8 mouse cellular contexts compared by ENCODE assay signal in the genomic region with DNA sequence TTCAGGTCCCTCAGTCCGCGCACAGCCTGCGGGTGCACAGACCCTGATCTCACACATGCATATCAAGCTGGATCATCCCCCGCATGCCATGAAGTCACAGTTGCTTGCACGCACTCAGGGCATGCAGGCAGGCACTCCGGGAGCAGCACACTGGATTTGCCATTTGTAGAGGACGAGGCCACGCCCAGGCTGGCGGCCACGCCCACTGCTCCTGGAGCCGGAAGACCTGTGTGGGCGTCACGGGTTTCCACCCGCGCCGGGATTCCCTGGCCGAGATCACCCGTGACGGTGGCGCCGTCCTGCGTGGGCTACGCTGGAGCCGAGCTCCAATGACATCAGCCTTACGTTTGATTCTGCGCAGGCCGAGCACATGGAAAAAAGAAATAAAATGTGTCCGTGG. TPM values are rescaled to one million over a fixed set of nuclear protein-coding genes. Genes with fewer than 3 reads are reported as not detected.
DNase-seq lines count a peak whose midpoint lies in the region; ATAC-seq lines count a peak whose summit lies in the region.

No protein-coding gene starts in this region.

- H3K27ac ChIP-seq in hindbrain, embryonic 12.5 days, result peak overlapping the region; percentile 52

- ATAC-seq in hindbrain, embryonic 12.5 days (ENCODE audit: low FRiP score), result peak; percentile 48

- H3K4me2 ChIP-seq in hindbrain, embryonic 12.5 days (replicated peaks), result peak overlapping the region; percentile 70

- 7% methylated on average over 28 of the region's 28 CpGs for WGBS in hindbrain, embryonic 12.5 days

- H3K9ac ChIP-seq in hindbrain, embryonic 12.5 days, result peak overlapping the region; percentile 49

- peak; percentile 97 for DNase-seq in R1 (ENCODE audit: low read depth, low spot score)
- DNase-seq in cerebellum, adult 9-11 months, result peak; percentile 82
- peak; percentile 82 to 84 for DNase-seq in frontal cortex, postnatal 10 days (ENCODE audit: low spot score in 2 of 2)
- peak; percentile 65 to 73 for DNase-seq in layer of hippocampus, postnatal 36 days
- peak; percentile 88 for DNase-seq in lung, postnatal 14 days
- DNase-seq in retina, embryonic 14.5 days (ENCODE audit: low spot score), result peak; percentile 80
- peak; percentile 86 for DNase-seq in thymus, postnatal 25 days

- peaks cover 55% of the 10 kb centered on the region for H3K4me1 ChIP-seq in hindbrain, embryonic 12.5 days

- H3K27me3 ChIP-seq in hindbrain, embryonic 12.5 days, result peaks cover 55% of the 10 kb centered on the region

- H3K9me3 ChIP-seq in hindbrain, embryonic 12.5 days (replicated peaks), result no peaks in the 10 kb centered on the region

- H3K4me3 ChIP-seq in hindbrain, embryonic 12.5 days, result peak overlapping the region; percentile 34

- no peaks in the 10 kb centered on the region for H3K36me3 ChIP-seq in hindbrain, embryonic 12.5 days

RNA-seq across cellular contexts. Expression of gene Gadd45b, which starts 9.8 kb away (rescaled TPM):
- polyA plus RNA-seq in hindbrain, embryonic 12.5 days (2016; fragmentation: Nextera tagmentation; extraction: Ambion mirVana), result 11.8 and 15.8 TPM in 2 replicates
- 10 to 100 TPM; 17.7 to 19.1 TPM for total RNA-seq in layer of hippocampus, postnatal 36 days (2021)

RNA-seq across cellular contexts. Expression of gene Lmnb2, which starts 21.6 kb away (rescaled TPM):
- 56.8 and 57.9 TPM in 2 replicates for polyA plus RNA-seq in hindbrain, embryonic 12.5 days (2016; fragmentation: Nextera tagmentation; extraction: Ambion mirVana)
- total RNA-seq in layer of hippocampus, postnatal 36 days (2021), result 10 to 100 TPM; 19.6 to 19.7 TPM

RNA-seq across cellular contexts. Expression of gene Timm13, which starts 38.9 kb away (rescaled TPM):
- polyA plus RNA-seq in hindbrain, embryonic 12.5 days (2016; fragmentation: Nextera tagmentation; extraction: Ambion mirVana), result 271 and 305 TPM in 2 replicates
- total RNA-seq in layer of hippocampus, postnatal 36 days (2021), result 100 to 1,000 TPM; 142 to 144 TPM

Comparison
In these comparisons a context has a peak if more than half of its experiments do, and no peak if none do; other contexts are left out.
1. Peak in every context shown above with its lines: DNase-seq, ATAC-seq, H3K4me3 ChIP-seq and H3K27ac ChIP-seq.